Mouse (Mus musculus): ENCODE results near the gene Slc12a5. TPM values are rescaled to one million over a fixed set of nuclear protein-coding genes. Genes with fewer than 3 reads are reported as not detected.

Slc12a5 gene
- 100 to 1,000 TPM; 521 to 559 TPM for total RNA-seq (2021)

GRCm38 (mm10) chr2:164960716-164961441 lies at the start of gene Slc12a5:
TSS of gene Slc12a5 (plus strand) at chr2:164960802.
- intact Hi-C loops (cut with DNase I) = loop anchor here (2.0 to 5.0 kb wide), 2 partner anchors 110 to 316 kb away; no protein-coding TSS in a partner anchor
- peak in 1 of 2 experiments; percentile 73 for DNase-seq (ENCODE audit: low spot score in 2 of 2)

GRCm38 (mm10) chr2:164911086-164912048 lies 49.2 kb upstream of the Slc12a5 start, which contains the start of gene Zfp335:
TSS of gene Zfp335 (minus strand) at chr2:164911757.
- peak; percentile 94 to 95 for DNase-seq (ENCODE audit: low spot score in 2 of 2)
- intact Hi-C loops (cut with DNase I) = loop anchor here (2.0 kb wide), 2 partner anchors 33 to 123 kb away; partner anchors contain the start of genes Ncoa5 and Pcif1

- peak; percentile 62 to 64 for DNase-seq (ENCODE audit: low spot score in 2 of 2)
Observed at GRCm38 (mm10) chr2:164912151-164912550, 48.5 kb upstream of the Slc12a5 start.

GRCm38 (mm10) chr2:164912749-164913427 lies 47.7 kb upstream of the Slc12a5 start:
- intact Hi-C loops (cut with DNase I) = loop anchor here (2.0 kb wide), 1 partner anchor 122 kb away; the partner anchor contains the start of gene Ncoa5
- DNase-seq (ENCODE audit: low spot score in 2 of 2) = no peak

More at GRCm38 (mm10) chr2:164912151-164912550, 48.5 kb upstream of the Slc12a5 start:
- intact Hi-C loops (cut with DNase I) = loop anchor here (2.0 kb wide), 1 partner anchor 123 kb away; the partner anchor contains the start of gene Ncoa5

GRCm38 (mm10) chr2:164913428-164913786 lies 47.2 kb upstream of the Slc12a5 start:
- no peak for DNase-seq (ENCODE audit: low spot score in 2 of 2)
- intact Hi-C loops (cut with DNase I) = loop anchor here (2.0 kb wide), 1 partner anchor 121 kb away; the partner anchor contains the start of gene Ncoa5

GRCm38 (mm10) chr2:164916820-164917219 lies 43.8 kb upstream of the Slc12a5 start:
- intact Hi-C loops (cut with DNase I) = no loop called here
- no peak for DNase-seq (ENCODE audit: low spot score in 2 of 2)

- DNase-seq (ENCODE audit: low spot score in 2 of 2) = no peak
- intact Hi-C loops (cut with DNase I) = no loop called here
Observed at GRCm38 (mm10) chr2:164917371-164917770, 43.2 kb upstream of the Slc12a5 start.

- DNase-seq (ENCODE audit: low spot score in 2 of 2) = no peak
- intact Hi-C loops (cut with DNase I) = no loop called here
Observed at GRCm38 (mm10) chr2:164918325-164918724, 42.3 kb upstream of the Slc12a5 start.

- intact Hi-C loops (cut with DNase I) = no loop called here
- DNase-seq (ENCODE audit: low spot score in 2 of 2) = no peak
Observed at GRCm38 (mm10) chr2:164921984-164922383, 38.6 kb upstream of the Slc12a5 start.

GRCm38 (mm10) chr2:164923291-164923690 lies 37.3 kb upstream of the Slc12a5 start:
- intact Hi-C loops (cut with DNase I) = no loop called here
- DNase-seq (ENCODE audit: low spot score in 2 of 2) = no peak

GRCm38 (mm10) chr2:164924100-164924857 lies 36.3 kb upstream of the Slc12a5 start:
- intact Hi-C loops (cut with DNase I) = no loop called here
- DNase-seq (ENCODE audit: low spot score in 2 of 2) = peak; percentile 86 to 87

- intact Hi-C loops (cut with DNase I) = no loop called here
- no peak for DNase-seq (ENCODE audit: low spot score in 2 of 2)
Observed at GRCm38 (mm10) chr2:164930706-164931581, 29.7 kb upstream of the Slc12a5 start.

- DNase-seq (ENCODE audit: low spot score in 2 of 2) = no peak
- intact Hi-C loops (cut with DNase I) = no loop called here
Observed at GRCm38 (mm10) chr2:164933534-164933933, 27.1 kb upstream of the Slc12a5 start.

- intact Hi-C loops (cut with DNase I) = no loop called here
- no peak for DNase-seq (ENCODE audit: low spot score in 2 of 2)
Observed at GRCm38 (mm10) chr2:164935991-164936390, 24.6 kb upstream of the Slc12a5 start.

GRCm38 (mm10) chr2:164938146-164939091 lies 22.2 kb upstream of the Slc12a5 start:
- peak; percentile 68 to 69 for DNase-seq (ENCODE audit: low spot score in 2 of 2)
- intact Hi-C loops (cut with DNase I) = no loop called here

- intact Hi-C loops (cut with DNase I) = no loop called here
- DNase-seq (ENCODE audit: low spot score in 2 of 2) = peak; percentile 27 to 28
Observed at GRCm38 (mm10) chr2:164939106-164939505, 21.5 kb upstream of the Slc12a5 start.
